Mouse (Mus musculus) thymus, postnatal 25 days (tissue): ENCODE measurements around the gene Padi2.

Source experiments
- DNase-seq: peaks from one replicate; pipeline ENCODE4 v3.0.0; 2022

Padi2 gene

GRCm38 (mm10) chr4:140881771-140882170 is 24.4 kb upstream of the Padi2 start:
- no peak for DNase-seq

- no peak for DNase-seq
Measured at GRCm38 (mm10) chr4:140882365-140882764, 23.8 kb upstream of the Padi2 start.

GRCm38 (mm10) chr4:140882981-140883380 is 23.2 kb upstream of the Padi2 start:
- DNase-seq: no peak

DNA sequence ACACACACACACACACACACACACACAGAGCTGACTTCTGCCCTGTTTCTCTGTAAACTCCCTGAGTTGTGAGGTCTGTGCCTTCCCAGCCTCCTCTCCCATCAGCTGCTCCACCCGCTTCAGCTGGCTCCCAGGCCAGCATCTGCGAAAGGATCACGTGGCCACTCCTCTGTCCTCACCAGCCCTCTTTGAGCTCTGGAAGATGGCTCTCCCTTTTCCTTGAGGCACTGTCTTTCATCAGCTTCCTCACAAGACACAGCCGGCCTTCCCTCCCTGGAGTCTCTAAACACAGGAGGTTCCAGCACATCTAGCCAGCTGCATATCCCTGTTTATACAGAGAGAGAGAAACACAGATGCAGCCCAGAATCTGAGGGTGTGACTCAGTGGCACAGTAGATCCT is 22.3 kb upstream of the Padi2 start:
- no peak for DNase-seq

DNA sequence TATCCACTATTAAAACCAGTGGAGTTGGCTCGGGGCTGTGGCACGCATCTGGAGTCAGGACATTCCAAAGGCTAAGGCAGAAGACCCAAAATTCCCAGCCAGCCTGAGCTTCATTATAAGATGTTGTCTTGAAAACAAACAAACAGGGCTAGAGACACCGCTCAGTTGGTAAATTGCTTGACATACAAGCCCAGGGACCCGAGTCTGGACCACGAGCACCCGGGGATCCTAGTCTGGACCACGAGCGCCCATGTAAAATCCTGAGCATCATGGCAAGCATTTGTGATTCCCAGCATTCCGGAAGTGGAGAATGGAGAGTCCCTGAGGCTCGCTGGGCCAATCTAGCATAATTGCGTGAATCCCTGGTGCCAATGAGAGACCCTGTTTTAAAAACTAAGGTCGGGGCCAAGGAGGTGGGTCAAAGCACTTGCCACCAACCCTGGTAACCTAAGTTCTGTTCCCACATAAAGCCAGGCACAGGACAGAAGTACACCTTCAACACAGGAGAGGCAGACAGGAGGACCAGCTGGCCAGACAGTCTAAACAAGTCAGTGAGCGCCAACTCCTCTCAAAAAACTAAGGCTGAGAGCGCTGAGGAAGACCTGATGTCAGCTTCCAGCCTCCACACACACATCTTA is 14.5 kb upstream of the Padi2 start:
- DNase-seq: no peak

DNA sequence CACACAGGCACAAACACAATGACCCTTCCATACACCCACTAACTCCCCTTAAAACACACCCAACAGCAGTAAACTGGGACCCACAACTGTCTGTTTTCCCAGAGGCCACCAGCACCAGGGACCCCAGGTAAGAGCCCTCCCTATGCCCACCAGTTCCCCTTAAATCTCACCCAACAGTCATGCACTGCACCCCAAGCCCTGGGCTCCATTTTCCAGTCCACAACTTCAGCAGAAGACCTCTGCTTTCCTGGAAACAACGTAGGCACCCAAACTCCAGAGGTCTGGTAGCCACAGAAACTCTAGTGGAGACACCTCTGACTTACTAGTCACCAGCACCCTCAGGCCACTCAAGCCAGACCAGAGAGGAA is 14.0 kb upstream of the Padi2 start:
- DNase-seq: no peak

- peak; percentile 26 for DNase-seq
Measured at GRCm38 (mm10) chr4:140904776-140905425, 1.2 kb upstream of the Padi2 start.

GRCm38 (mm10) chr4:140905426-140905871 is 695 bp upstream of the Padi2 start:
- DNase-seq: peak; percentile 54

GRCm38 (mm10) chr4:140906827-140907280 is 710 bp downstream of the Padi2 start:
- DNase-seq: peak; percentile 3

DNA sequence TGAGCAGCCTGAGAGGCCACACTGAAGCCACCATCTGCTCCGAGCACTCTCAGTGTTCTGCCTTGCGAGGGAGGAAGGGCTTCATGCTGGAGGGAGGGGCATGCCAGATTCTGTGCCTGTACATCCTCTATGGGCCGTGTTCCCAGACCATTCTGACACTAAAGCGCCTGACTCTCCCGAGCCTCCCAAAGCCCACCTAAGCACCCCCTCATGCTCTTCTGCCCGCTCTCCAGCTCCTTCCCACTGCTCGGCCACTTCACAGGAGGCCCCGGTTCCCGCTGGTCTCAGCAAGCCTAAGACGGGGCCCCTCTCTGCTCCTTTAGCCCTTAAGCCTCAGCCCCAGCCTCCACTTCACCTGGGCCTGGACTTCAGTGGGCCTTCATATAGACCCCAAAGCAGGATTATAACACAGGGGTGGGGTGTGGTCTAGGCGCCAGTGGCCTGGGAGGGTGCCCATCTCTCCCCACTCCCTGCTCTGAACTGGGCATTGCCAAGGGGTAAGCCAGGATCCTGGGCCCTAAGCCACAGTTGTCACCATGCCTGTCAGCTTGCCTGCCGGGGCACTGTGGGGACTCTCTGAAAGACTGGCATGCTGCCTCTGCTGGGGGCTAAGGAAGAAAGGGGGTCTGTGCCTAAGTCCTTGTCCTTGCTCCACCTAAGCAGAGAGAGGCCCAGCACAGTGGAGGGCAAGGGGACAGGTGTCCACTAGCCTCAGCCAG is 1.3 kb downstream of the Padi2 start:
- DNase-seq: peak; percentile 1

GRCm38 (mm10) chr4:140908627-140909026 is 2.5 kb downstream of the Padi2 start:
- DNase-seq: no peak

GRCm38 (mm10) chr4:140909536-140909935 is 3.4 kb downstream of the Padi2 start:
- peak; percentile 0 for DNase-seq

DNA sequence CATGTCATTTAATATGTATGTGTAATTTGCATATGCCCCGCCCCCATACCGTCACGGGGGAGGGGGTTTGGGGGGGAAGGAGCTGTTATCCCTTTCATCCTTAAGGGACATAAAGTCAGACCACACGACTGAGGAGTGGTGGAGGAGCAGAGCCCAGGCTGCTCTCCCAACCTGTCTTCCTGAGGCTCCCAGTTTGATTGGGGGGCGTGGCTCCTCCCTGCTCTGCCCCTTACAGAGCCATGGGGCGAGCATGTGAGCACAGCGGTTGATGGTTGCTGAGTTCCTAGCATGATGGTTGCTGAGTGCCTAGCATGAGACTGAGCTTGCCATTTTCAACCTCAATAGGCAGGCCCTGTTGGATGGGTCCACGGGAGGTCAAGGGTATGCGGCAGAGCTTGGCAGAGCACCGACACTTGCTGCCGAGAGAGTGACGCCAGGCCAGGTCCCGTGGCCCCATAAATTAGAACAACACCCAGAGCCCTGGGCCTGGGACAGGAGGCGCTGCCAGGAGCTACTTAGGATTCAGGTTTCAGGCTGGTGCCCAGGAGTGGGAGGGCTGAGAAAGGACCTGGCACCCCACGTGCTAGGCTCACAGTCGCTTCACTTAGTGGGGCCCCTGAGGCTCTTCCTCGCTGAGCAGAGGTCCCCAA is 4.6 kb downstream of the Padi2 start:
- DNase-seq: peak; percentile 0

DNA sequence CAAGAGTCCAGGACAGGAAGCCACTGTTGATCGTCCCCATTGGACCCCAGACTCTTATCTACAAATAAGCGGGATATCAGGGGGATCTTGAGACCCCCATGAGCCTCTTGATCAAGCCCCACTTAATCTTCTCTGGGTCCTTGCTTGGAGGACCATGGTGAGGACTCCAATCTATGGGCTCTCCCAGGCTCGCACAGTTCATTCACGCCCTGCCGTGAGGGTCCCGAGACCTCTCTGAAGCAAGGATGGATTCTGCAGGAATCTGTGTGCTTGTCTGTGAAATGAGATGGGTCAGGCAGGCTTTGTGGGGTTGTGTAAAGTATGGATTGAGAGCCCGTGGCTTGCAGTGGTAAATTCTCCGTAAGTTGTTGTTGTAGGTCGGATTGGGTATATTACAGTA is 5.3 kb downstream of the Padi2 start:
- no peak for DNase-seq

- no peak for DNase-seq
Measured at GRCm38 (mm10) chr4:140912271-140912833, 6.2 kb downstream of the Padi2 start.

DNA sequence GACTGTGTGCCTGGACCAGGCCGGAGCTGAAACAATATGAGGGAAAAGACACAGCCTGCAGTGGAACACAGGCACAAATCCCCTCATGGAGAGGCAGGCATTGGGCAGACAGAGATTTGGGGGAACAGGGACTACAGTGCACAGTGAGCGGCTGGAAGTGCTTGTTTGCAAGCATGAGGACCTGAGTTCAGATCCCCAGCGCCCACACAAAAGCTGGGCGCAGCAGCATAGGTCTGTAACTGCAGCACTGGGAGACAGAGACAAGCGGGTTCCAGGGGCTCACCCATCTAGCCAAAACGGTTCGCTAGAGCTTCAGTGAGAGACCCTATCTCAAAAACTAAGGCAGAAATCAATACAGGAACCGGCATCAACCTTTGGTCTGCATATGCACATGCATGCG is 7.4 kb downstream of the Padi2 start:
- no peak for DNase-seq

- no peak for DNase-seq
Measured at GRCm38 (mm10) chr4:140914731-140915131, 8.6 kb downstream of the Padi2 start.

DNA sequence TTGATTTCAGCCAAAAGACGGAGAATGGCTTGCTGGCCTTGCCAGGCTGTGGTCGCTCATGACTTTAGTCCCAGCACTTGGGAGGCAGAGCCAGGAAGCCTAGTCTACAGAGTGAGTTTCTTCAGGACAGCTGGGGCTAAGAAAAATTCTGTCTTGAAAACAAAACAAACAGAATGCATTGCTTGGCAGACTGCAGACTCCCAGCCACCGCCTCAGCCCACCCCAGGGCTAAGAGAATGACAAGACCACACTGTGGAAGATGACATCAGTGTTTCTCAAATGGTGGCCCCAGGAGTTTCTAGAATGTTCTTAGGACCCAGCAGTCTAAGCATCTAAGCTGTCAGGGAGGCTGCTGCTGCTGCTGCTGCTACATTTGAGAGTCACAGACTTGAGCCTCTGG is 9.1 kb downstream of the Padi2 start:
- no peak for DNase-seq

- DNase-seq: no peak
Measured at GRCm38 (mm10) chr4:140916296-140916695, 10.2 kb downstream of the Padi2 start.

DNA sequence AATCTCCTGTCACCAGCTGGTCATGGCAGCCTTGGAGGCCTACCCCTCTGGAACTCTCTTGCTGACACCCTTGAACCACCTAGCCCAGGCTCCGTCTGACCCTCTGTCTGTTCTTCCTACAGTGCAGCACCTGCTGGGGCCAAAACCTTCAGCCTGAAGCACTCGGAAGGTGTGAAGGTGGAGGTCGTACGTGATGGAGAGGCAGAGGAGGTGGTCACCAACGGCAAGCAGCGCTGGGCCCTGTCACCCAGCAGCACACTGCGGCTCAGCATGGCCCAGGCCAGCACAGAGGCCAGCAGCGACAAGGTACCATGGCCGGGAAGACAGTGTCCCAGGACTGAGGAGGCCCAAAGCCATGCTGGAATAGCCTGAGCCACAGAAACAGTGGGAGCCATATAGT is 11.3 kb downstream of the Padi2 start:
- DNase-seq: no peak

- no peak for DNase-seq
Measured at GRCm38 (mm10) chr4:140919974-140920836, 14.1 kb downstream of the Padi2 start.

GRCm38 (mm10) chr4:140922508-140922907 is 16.4 kb downstream of the Padi2 start:
- no peak for DNase-seq
